Mouse (Mus musculus) cortical plate, adult 2 months (tissue): ENCODE results near the gene Tldc2.

Source experiments
- CTCF ChIP-seq: fragments of 200-500 bp; IDR thresholded peaks from 2 replicates; pipeline ENCODE4 v1.5.1; 2011; ENCODE audit warnings: mild to moderate bottlenecking, control low read depth, low read length; ENCODE audit not compliant: insufficient read depth; ENCODE audit errors: extremely low read depth
- POLR2A ChIP-seq: fragments of 200-500 bp; IDR thresholded peaks from 2 replicates; pipeline ENCODE4 v1.6.1; 2011; ENCODE audit warnings: mild to moderate bottlenecking, low read length, control low read depth; ENCODE audit not compliant: insufficient read depth; ENCODE audit errors: extremely low read depth

DNA sequence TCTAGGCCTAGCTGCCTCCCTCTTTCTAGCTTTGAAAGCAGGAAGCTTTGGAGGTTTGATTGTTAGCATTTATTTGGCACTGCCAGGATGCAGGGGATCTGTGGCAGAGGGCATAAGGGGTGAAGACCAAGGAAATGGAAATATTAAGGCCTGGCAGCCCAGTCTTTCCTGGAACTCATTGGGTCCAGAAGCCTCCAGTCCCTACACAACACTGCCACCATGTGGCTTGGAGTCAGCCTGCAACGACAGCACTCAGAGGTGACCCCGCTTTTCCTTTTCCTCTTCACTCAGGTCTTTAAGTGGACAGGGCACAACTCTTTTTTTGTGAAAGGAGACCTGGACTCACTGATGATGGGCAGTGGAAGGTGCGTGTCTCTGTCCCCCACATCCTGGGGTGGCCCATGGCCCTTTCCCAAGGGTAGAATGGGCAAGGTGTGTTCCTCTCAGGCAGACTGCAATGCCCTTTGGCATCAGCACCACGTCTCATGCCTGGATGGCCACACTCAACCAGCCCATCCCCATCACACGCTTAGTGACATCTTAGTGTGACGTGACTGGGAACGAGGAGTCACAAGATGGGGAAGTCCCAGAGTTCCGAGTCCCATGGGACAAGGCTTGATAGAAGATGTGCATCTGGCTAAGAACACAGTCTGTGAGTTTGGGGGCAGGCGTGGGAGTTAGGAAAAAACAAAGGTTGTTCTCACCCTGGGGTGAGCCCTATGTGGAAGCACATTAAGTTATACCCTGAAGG is 8.3 kb downstream of the Tldc2 start:
- TF ChIP-seq POLR2A = no peak
- TF ChIP-seq CTCF = peak; percentile 97
